Mouse (Mus musculus) embryonic fibroblast, embryonic 13.5 days (primary cell): ENCODE results near the gene Psen2. TPM values are rescaled to one million over a fixed set of nuclear protein-coding genes. Genes with fewer than 3 reads are reported as not detected.

Experiments used
- H3K27ac ChIP-seq: 2 replicates; pipeline ENCODE4 v1.5.1; 2012; ENCODE audit warnings: low read length, control low read depth, inconsistent platforms; ENCODE audit not compliant: insufficient read depth
- H3K4me1 ChIP-seq: 2 replicates; pipeline ENCODE4 v1.6.1; 2011; ENCODE audit warnings: low read length; ENCODE audit not compliant: control insufficient read depth, insufficient read depth
- H3K4me3 ChIP-seq: 2 replicates; pipeline ENCODE4 v1.5.1; 2011; ENCODE audit warnings: mild to moderate bottlenecking, control low read depth, low read length; ENCODE audit not compliant: insufficient read depth
- CTCF ChIP-seq: IDR thresholded peaks from 2 replicates; pipeline ENCODE4 v1.5.1; 2011; ENCODE audit warnings: mild to moderate bottlenecking, control low read depth, low read length, moderate library complexity, borderline replicate concordance; ENCODE audit not compliant: insufficient read depth
- POLR2A ChIP-seq: IDR thresholded peaks from 2 replicates; pipeline ENCODE4 v1.6.1; 2011; ENCODE audit warnings: low read depth, mild to moderate bottlenecking, control low read depth, low read length, moderate library complexity
- polyA plus RNA-seq: library from polyadenylated mRNA; stranded (reverse); fragments of >200 nt; gene quantifications from 2 replicates; pipeline ENCODE4 v1.2.4, GENCODE M21; 2011; ENCODE audit warnings: low read depth; ENCODE audit not compliant: missing spikeins, insufficient read length

The Psen2 gene
- polyA plus RNA-seq, 1 experiment, result 27.4 TPM

- no peak for TF ChIP-seq POLR2A
- no peak for TF ChIP-seq CTCF
- H3K4me1 ChIP-seq, result no peaks in the 10 kb centered on the region
- H3K27ac ChIP-seq, result no peak overlapping the region
- H3K4me3 ChIP-seq, result no peak overlapping the region
Observed at GRCm38 (mm10) chr1:180179840-180180239, 83.4 kb downstream of the Psen2 start.

- H3K4me1 ChIP-seq, result no peaks in the 10 kb centered on the region
Observed at GRCm38 (mm10) chr1:180179100-180179499, 84.1 kb downstream of the Psen2 start.

GRCm38 (mm10) chr1:180178340-180178739, 84.9 kb downstream of the Psen2 start:
- H3K4me1 ChIP-seq, result no peaks in the 10 kb centered on the region
- H3K27ac ChIP-seq, result no peak overlapping the region
- TF ChIP-seq POLR2A, result no peak
- TF ChIP-seq CTCF, result no peak
- no peak overlapping the region for H3K4me3 ChIP-seq

More at GRCm38 (mm10) chr1:180179100-180179499, 84.1 kb downstream of the Psen2 start:
- TF ChIP-seq CTCF, result no peak
- no peak for TF ChIP-seq POLR2A
- Histone ChIP-seq H3K4me3 (no peak overlapping the region), H3K27ac (no peak overlapping the region)

Other genes starting within 250 kb of the Psen2 start
- gene Coq8a, start 63.8 kb downstream of the Psen2 start, polyA plus RNA-seq, result 1.5 and 3.3 TPM in 2 replicates
- gene Itpkb, start 67.0 kb upstream of the Psen2 start, polyA plus RNA-seq, result 9.7 and 12.5 TPM in 2 replicates
- gene Stum, start 220.1 kb upstream of the Psen2 start, polyA plus RNA-seq, result not detected in 2 replicates